Mouse (Mus musculus): Measurements from ENCODE around the gene Rpn2. TPM values are rescaled to one million over a fixed set of nuclear protein-coding genes. Genes with fewer than 3 reads are reported as not detected.

Rpn2 gene
- polyA plus RNA-seq, 1 experiment from 2014 or later: 237 TPM

DNA sequence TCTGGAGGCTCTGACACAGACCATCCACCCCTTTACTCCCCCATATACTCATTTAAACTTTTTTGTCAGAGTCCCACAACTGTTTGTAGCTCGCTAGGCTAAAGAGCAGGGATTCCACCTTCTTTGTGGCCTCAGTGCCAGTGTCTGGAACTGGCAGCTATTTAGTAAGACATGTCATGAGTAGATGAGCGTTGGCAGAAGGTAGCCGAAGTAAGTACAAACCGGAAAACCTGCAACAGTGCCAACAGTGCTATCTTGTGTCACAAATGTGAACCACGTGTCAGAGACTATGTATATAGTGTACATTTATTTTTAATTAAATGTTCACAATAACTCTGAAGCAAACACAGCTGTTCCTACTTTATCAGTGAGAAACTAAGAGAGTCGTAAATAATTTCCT, 15.0 kb upstream of the Rpn2 start:
- ATAC-seq: no peak
- Histone ChIP-seq H3K9ac (ENCODE audit: low read depth, low read length) (no peak overlapping the region), H3K4me2 (ENCODE audit: low read length) (no peak overlapping the region), H3K27me3 (replicated peaks; ENCODE audit: control insufficient read depth, insufficient read depth, low read length) (no peaks in the 10 kb centered on the region), H3K4me1 (ENCODE audit: control insufficient read depth, insufficient read depth, low read depth, low read length) (no peaks in the 10 kb centered on the region), H3K4me3 (ENCODE audit: low read length) (no peak overlapping the region), H3K27ac (ENCODE audit: low read depth, low read length) (no peak overlapping the region), H3K9me3 (ENCODE audit: control insufficient read depth, low read length) (no peaks in the 10 kb centered on the region), H3K36me3 (ENCODE audit: control insufficient read depth, insufficient read depth, low read length) (no peaks in the 10 kb centered on the region)
- WGBS: 85% methylated on average over 6 of the region's 6 CpGs

GRCm38 (mm10) chr2:157279416-157279800, 591 bp downstream of the Rpn2 start, which contains the start of gene Mroh8:
Gene Mroh8 (minus strand): TSS chr2:157279549.
- peak within 1 kb of the TSS; percentile 94 for H3K27ac ChIP-seq (ENCODE audit: low read depth, low read length)
- 0% methylated on average over 29 of the region's 32 CpGs for WGBS
- no peaks in the 10 kb centered on the region for H3K27me3 ChIP-seq (replicated peaks; ENCODE audit: control insufficient read depth, insufficient read depth, low read length)
- H3K36me3 ChIP-seq (ENCODE audit: control insufficient read depth, insufficient read depth, low read length): peaks cover 4% of the 10 kb centered on the region; the same call in 1 of the 2 replicates
- H3K4me3 ChIP-seq (ENCODE audit: low read length): peak within 1 kb of the TSS; percentile 76
- ATAC-seq: peak; percentile 73
- no peaks in the 10 kb centered on the region for H3K9me3 ChIP-seq (ENCODE audit: control insufficient read depth, low read length)
- peak within 1 kb of the TSS; percentile 79 for H3K9ac ChIP-seq (ENCODE audit: low read depth, low read length)
- H3K4me1 ChIP-seq (ENCODE audit: control insufficient read depth, insufficient read depth, low read depth, low read length): peaks cover 18% of the 10 kb centered on the region
- H3K4me2 ChIP-seq (ENCODE audit: low read length): peak within 1 kb of the TSS; percentile 62

DNA sequence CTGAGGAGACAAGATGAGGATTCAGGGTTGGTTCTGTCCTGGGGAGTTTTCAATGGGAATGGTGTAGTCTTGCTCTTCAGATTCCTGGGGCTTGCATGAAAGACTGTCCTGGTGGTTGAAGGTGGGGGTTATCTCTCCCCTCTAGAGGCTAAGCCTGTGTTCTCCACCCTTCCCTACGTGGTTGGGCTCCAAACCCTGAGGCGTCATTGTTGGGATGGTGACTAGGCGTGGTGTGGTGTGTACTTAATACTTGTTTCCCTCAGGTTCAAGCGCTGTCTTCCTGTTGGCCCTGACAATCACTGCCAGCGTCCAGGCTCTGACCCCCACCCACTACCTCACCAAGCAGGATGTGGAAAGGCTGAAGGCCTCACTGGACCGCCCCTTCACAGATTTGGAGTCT, 4.5 kb downstream of the Rpn2 start:
- H3K36me3 ChIP-seq (ENCODE audit: control insufficient read depth, insufficient read depth, low read length): peaks cover 11% of the 10 kb centered on the region
- 95% methylated on average over 6 of the region's 6 CpGs for WGBS
- no peak overlapping the region for H3K4me3 ChIP-seq (ENCODE audit: low read length)
- H3K27ac ChIP-seq (ENCODE audit: low read depth, low read length): no peak overlapping the region
- H3K27me3 ChIP-seq (replicated peaks; ENCODE audit: control insufficient read depth, insufficient read depth, low read length): no peaks in the 10 kb centered on the region
- no peak for ATAC-seq
- H3K9me3 ChIP-seq (ENCODE audit: control insufficient read depth, low read length): no peaks in the 10 kb centered on the region
- peaks cover 14% of the 10 kb centered on the region for H3K4me1 ChIP-seq (ENCODE audit: control insufficient read depth, insufficient read depth, low read depth, low read length)
- no peak overlapping the region for H3K4me2 ChIP-seq (ENCODE audit: low read length)
- H3K9ac ChIP-seq (ENCODE audit: low read depth, low read length): no peak overlapping the region

- Histone ChIP-seq H3K4me3 (ENCODE audit: low read length) (no peak overlapping the region), H3K4me2 (ENCODE audit: low read length) (no peak overlapping the region), H3K9ac (ENCODE audit: low read depth, low read length) (no peak overlapping the region), H3K9me3 (ENCODE audit: control insufficient read depth, low read length) (no peaks in the 10 kb centered on the region), H3K4me1 (ENCODE audit: control insufficient read depth, insufficient read depth, low read depth, low read length) (no peaks in the 10 kb centered on the region), H3K36me3 (ENCODE audit: control insufficient read depth, insufficient read depth, low read length) (peaks cover 31% of the 10 kb centered on the region), H3K27ac (ENCODE audit: low read depth, low read length) (peak overlapping the region; percentile 7; the same call in 1 of the 2 replicates), H3K27me3 (replicated peaks; ENCODE audit: control insufficient read depth, insufficient read depth, low read length) (no peaks in the 10 kb centered on the region)
- ATAC-seq: peak; percentile 67; the same call in 1 of the 2 replicates
- 17% methylated on average over 3 of the region's 3 CpGs for WGBS
These were observed 8.7 kb downstream of the Rpn2 start for GRCm38 (mm10) chr2:157287542-157287941.

DNA sequence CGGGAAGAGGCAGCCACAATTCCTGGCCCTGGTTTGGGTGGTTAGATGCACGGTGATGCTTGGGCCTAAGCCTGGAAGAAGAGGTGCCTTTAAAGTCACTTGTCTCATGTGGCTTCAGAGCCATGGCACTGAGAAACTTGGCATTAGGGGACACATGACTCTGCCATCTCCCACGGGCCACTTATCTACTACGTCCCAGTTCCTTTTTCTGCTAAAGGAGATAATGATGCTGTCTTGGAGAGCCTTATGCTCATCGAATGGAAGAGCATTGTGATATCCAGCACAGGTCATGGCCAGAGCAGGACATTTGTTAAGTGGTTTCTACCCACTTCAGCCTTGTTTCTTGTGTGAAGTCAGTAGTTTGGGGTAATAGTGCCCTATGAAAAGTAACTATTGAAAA, 10.2 kb downstream of the Rpn2 start:
- Histone ChIP-seq H3K9me3 (ENCODE audit: control insufficient read depth, low read length) (no peaks in the 10 kb centered on the region), H3K9ac (ENCODE audit: low read depth, low read length) (no peak overlapping the region), H3K4me1 (ENCODE audit: control insufficient read depth, insufficient read depth, low read depth, low read length) (no peaks in the 10 kb centered on the region), H3K36me3 (ENCODE audit: control insufficient read depth, insufficient read depth, low read length) (peaks cover 31% of the 10 kb centered on the region), H3K4me3 (ENCODE audit: low read length) (no peak overlapping the region), H3K27ac (ENCODE audit: low read depth, low read length) (no peak overlapping the region), H3K27me3 (replicated peaks; ENCODE audit: control insufficient read depth, insufficient read depth, low read length) (no peaks in the 10 kb centered on the region), H3K4me2 (ENCODE audit: low read length) (no peak overlapping the region)
- ATAC-seq: no peak
- 90% methylated on average over 5 of the region's 5 CpGs for WGBS

DNA sequence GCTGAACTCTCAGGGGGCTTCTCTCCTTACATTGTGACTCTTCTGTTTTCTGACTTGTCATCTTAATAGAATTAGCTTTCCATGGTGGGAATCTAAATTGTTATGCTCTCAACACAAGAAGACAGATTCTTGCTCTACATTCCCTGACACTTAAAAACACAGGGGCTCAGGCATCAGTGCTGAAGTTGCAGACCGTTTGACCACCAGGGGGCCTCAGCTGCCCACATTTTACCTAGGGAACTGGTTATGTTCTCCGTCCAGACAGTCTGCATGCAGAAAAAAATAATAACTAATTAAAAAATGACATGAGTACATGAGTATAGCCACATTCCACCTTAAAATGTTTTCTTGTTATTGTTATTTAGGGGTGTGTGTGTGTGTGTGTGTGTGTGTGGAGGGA, 13.3 kb downstream of the Rpn2 start:
- Histone ChIP-seq H3K27me3 (replicated peaks; ENCODE audit: control insufficient read depth, insufficient read depth, low read length) (no peaks in the 10 kb centered on the region), H3K4me2 (ENCODE audit: low read length) (no peak overlapping the region), H3K9me3 (ENCODE audit: control insufficient read depth, low read length) (no peaks in the 10 kb centered on the region), H3K9ac (ENCODE audit: low read depth, low read length) (no peak overlapping the region), H3K36me3 (ENCODE audit: control insufficient read depth, insufficient read depth, low read length) (peaks cover 27% of the 10 kb centered on the region), H3K4me3 (ENCODE audit: low read length) (no peak overlapping the region), H3K4me1 (ENCODE audit: control insufficient read depth, insufficient read depth, low read depth, low read length) (0 out of 2 replicates have a peak, but pooled peaks cover 3% of the 10 kb centered on the region), H3K27ac (ENCODE audit: low read depth, low read length) (no peak overlapping the region)
- ATAC-seq: no peak
- WGBS: 7% methylated on average over 2 of the region's 2 CpGs

- Histone ChIP-seq H3K4me3 (ENCODE audit: low read length) (no peak overlapping the region), H3K4me2 (ENCODE audit: low read length) (no peak overlapping the region), H3K4me1 (ENCODE audit: control insufficient read depth, insufficient read depth, low read depth, low read length) (0 out of 2 replicates have a peak, but pooled peaks cover 3% of the 10 kb centered on the region), H3K9me3 (ENCODE audit: control insufficient read depth, low read length) (no peaks in the 10 kb centered on the region), H3K9ac (ENCODE audit: low read depth, low read length) (no peak overlapping the region), H3K27ac (ENCODE audit: low read depth, low read length) (no peak overlapping the region), H3K27me3 (replicated peaks; ENCODE audit: control insufficient read depth, insufficient read depth, low read length) (no peaks in the 10 kb centered on the region), H3K36me3 (ENCODE audit: control insufficient read depth, insufficient read depth, low read length) (peaks cover 39% of the 10 kb centered on the region)
- no peak for ATAC-seq
- 69% methylated on average over 7 of the region's 7 CpGs for WGBS
These were observed 17.4 kb downstream of the Rpn2 start for GRCm38 (mm10) chr2:157296105-157296689.

DNA sequence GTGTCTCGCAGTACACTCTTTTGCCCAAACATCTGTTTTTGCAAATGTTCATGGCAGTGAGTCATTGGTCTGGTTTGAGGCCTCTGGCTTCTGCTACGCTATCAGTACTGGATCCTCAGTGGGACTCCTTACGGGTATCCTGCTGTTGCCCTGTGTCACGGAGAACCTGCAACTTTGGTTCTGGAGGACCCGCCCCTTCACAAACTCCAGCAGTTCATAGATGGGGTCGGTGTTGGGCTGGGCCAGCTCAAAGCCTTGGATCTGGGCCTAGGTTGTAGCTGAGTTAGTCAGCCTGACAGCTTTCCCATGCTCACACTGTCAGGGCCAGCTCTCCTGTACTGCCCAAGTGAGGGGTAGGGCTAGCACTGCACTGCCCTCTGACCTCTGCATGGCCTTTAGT, 21.2 kb downstream of the Rpn2 start:
- WGBS: 89% methylated on average over 6 of the region's 6 CpGs
- ATAC-seq: no peak
- Histone ChIP-seq H3K4me1 (ENCODE audit: control insufficient read depth, insufficient read depth, low read depth, low read length) (no peaks in the 10 kb centered on the region), H3K36me3 (ENCODE audit: control insufficient read depth, insufficient read depth, low read length) (peaks cover 36% of the 10 kb centered on the region), H3K27me3 (replicated peaks; ENCODE audit: control insufficient read depth, insufficient read depth, low read length) (no peaks in the 10 kb centered on the region), H3K4me2 (ENCODE audit: low read length) (no peak overlapping the region), H3K27ac (ENCODE audit: low read depth, low read length) (no peak overlapping the region), H3K9ac (ENCODE audit: low read depth, low read length) (no peak overlapping the region), H3K9me3 (ENCODE audit: control insufficient read depth, low read length) (no peaks in the 10 kb centered on the region), H3K4me3 (ENCODE audit: low read length) (no peak overlapping the region)

GRCm38 (mm10) chr2:157303096-157303495, 24.3 kb downstream of the Rpn2 start:
- H3K4me2 ChIP-seq (ENCODE audit: low read length): no peak overlapping the region
- no peak overlapping the region for H3K9ac ChIP-seq (ENCODE audit: low read depth, low read length)
- H3K9me3 ChIP-seq (ENCODE audit: control insufficient read depth, low read length): no peaks in the 10 kb centered on the region
- WGBS: 58% methylated on average over 9 of the region's 9 CpGs
- H3K4me3 ChIP-seq (ENCODE audit: low read length): no peak overlapping the region
- peak overlapping the region; percentile 8; the same call in 1 of the 2 replicates for H3K27ac ChIP-seq (ENCODE audit: low read depth, low read length)
- no peaks in the 10 kb centered on the region for H3K27me3 ChIP-seq (replicated peaks; ENCODE audit: control insufficient read depth, insufficient read depth, low read length)
- ATAC-seq: peak; percentile 37; the same call in 1 of the 2 replicates
- H3K4me1 ChIP-seq (ENCODE audit: control insufficient read depth, insufficient read depth, low read depth, low read length): no peaks in the 10 kb centered on the region
- peaks cover 28% of the 10 kb centered on the region for H3K36me3 ChIP-seq (ENCODE audit: control insufficient read depth, insufficient read depth, low read length)

Measured in hindbrain, embryonic 16.5 days (tissue).